Mouse (Mus musculus): ENCODE measurements at regions not wholly inside any gene's neighbourhood (a gene's known extent, or its start where the extent isn't known, plus 50 kb on each side); places are given as distances from the start of the nearest gene placed in this dataset.

- H3K27ac ChIP-seq (ENCODE audit: low read length): no peak overlapping the region
- no peak overlapping the region for H3K4me3 ChIP-seq (replicated peaks; ENCODE audit: low read length)
- no peaks in the 10 kb centered on the region for H3K9me3 ChIP-seq (ENCODE audit: control insufficient read depth, low read length)
- no peaks in the 10 kb centered on the region for H3K36me3 ChIP-seq (ENCODE audit: control insufficient read depth, insufficient read depth)
- H3K27me3 ChIP-seq (replicated peaks; ENCODE audit: control insufficient read depth, insufficient read depth, low read length): no peaks in the 10 kb centered on the region
- H3K9ac ChIP-seq (replicated peaks; ENCODE audit: low read depth, low read length): no peak overlapping the region
- ATAC-seq: peak; percentile 89
- no peak overlapping the region for H3K4me2 ChIP-seq (ENCODE audit: low read length)
- no peaks in the 10 kb centered on the region for H3K4me1 ChIP-seq (replicated peaks; ENCODE audit: control insufficient read depth, insufficient read depth, low read length)
- 78% methylated on average over 5 of the region's 9 CpGs for WGBS
These were observed 307.0 kb downstream of the Pcdh17 start for GRCm38 (mm10) chr14:84750195-84750867.

DNA sequence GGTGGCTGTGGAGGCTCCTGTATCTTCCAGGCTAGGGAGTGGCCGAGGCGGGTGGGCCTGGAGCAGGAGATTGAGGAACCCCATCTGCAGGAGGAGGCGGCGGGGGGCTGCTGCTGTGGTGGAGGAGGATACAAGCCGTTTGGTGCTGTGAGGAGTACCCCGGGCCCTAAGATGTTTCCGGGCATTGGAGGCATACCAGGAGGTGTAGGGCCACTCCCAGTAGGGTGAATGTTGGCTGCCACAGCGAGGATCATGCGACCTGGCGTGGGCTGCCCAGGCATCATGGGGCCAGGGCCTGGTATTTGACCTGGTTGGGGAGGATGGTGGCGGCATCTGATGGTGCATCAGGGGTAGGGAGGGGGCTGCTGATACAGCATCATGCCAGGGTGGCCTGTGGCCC lies 314.2 kb downstream of the Pcdh17 start:
- no peak overlapping the region for H3K27ac ChIP-seq (ENCODE audit: low read length)
- ATAC-seq: no peak
- no peak overlapping the region for H3K4me2 ChIP-seq (ENCODE audit: low read length)
- 96% methylated on average over 11 of the region's 11 CpGs for WGBS
- H3K9me3 ChIP-seq (ENCODE audit: control insufficient read depth, low read length): no peaks in the 10 kb centered on the region
- H3K27me3 ChIP-seq (replicated peaks; ENCODE audit: control insufficient read depth, insufficient read depth, low read length): no peaks in the 10 kb centered on the region
- H3K4me1 ChIP-seq (replicated peaks; ENCODE audit: control insufficient read depth, insufficient read depth, low read length): no peaks in the 10 kb centered on the region
- H3K9ac ChIP-seq (replicated peaks; ENCODE audit: low read depth, low read length): no peak overlapping the region
- no peak overlapping the region for H3K4me3 ChIP-seq (replicated peaks; ENCODE audit: low read length)
- no peaks in the 10 kb centered on the region for H3K36me3 ChIP-seq (ENCODE audit: control insufficient read depth, insufficient read depth)

DNA sequence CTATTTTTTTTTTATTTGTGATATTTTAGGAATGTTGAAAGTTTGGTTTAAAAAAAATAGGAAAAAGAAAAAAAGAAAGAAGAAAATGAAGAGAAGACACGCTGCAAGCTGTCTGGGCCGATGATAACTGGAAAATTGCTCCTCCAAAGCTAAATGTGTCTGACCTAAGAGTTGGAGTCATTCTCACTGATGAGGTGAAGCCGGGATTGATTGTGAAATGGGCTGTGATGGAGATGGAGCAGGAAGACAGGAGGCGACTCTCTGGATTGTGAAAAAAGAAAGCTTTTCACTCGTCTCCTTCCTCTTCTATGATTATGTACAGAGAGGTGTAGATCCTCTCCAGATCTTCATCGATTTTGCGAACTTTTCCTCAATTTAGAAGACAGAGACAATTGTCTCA lies 349.8 kb downstream of the Pcdh17 start:
- Histone ChIP-seq H3K27me3 (replicated peaks; ENCODE audit: control insufficient read depth, insufficient read depth, low read length) (no peaks in the 10 kb centered on the region), H3K4me1 (replicated peaks; ENCODE audit: control insufficient read depth, insufficient read depth, low read length) (no peaks in the 10 kb centered on the region), H3K9me3 (ENCODE audit: control insufficient read depth, low read length) (no peaks in the 10 kb centered on the region), H3K36me3 (ENCODE audit: control insufficient read depth, insufficient read depth) (no peaks in the 10 kb centered on the region), H3K4me3 (replicated peaks; ENCODE audit: low read length) (no peak overlapping the region), H3K27ac (ENCODE audit: low read length) (no peak overlapping the region), H3K4me2 (ENCODE audit: low read length) (no peak overlapping the region), H3K9ac (replicated peaks; ENCODE audit: low read depth, low read length) (no peak overlapping the region)
- ATAC-seq: no peak
- WGBS: 93% methylated on average over 7 of the region's 7 CpGs

DNA sequence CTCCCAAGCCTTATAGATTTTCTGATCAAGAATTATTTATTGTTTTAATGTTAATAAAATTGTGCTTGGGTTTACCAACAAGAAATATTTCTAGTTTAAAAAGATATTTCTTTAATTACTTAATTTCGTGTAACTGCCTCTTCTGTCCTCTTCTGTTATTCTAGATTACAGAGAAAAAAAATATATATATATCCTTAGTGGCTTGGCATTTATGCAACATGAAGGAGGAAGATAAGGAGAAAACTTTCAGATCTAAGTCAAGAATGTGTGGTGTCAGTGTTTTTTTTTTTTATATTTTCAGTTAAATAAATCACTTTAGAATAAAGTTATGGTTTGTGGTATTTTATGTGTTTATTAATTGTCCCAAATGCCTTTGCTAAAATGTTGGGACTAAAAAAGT lies 357.6 kb downstream of the Pcdh17 start:
- H3K4me2 ChIP-seq (ENCODE audit: low read length): no peak overlapping the region
- no peak overlapping the region for H3K9ac ChIP-seq (replicated peaks; ENCODE audit: low read depth, low read length)
- 72% methylated on average over 1 of the region's 1 CpGs for WGBS
- H3K4me3 ChIP-seq (replicated peaks; ENCODE audit: low read length): no peak overlapping the region
- no peaks in the 10 kb centered on the region for H3K4me1 ChIP-seq (replicated peaks; ENCODE audit: control insufficient read depth, insufficient read depth, low read length)
- H3K27ac ChIP-seq (ENCODE audit: low read length): no peak overlapping the region
- ATAC-seq: no peak
- no peaks in the 10 kb centered on the region for H3K9me3 ChIP-seq (ENCODE audit: control insufficient read depth, low read length)
- no peaks in the 10 kb centered on the region for H3K27me3 ChIP-seq (replicated peaks; ENCODE audit: control insufficient read depth, insufficient read depth, low read length)
- no peaks in the 10 kb centered on the region for H3K36me3 ChIP-seq (ENCODE audit: control insufficient read depth, insufficient read depth)

DNA sequence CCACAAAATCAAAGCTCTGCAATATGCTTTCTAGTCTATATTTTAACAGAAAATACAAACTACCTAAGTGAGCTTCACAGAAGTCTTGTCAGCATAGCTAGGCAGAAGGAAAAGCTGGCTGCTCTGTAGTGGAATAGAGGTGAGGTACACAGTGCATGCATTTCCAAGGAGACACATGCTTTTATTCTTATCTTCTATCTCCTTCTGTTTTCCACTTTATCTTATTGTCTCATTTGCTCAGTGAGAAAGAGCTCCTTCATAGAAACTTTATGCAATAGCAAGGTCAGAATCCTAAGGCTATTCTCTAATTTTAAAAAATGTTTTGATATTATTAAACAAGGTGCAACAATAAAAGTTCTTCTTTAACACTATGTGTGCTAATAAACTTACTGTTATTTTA lies 359.3 kb downstream of the Pcdh17 start:
- Histone ChIP-seq H3K4me3 (replicated peaks; ENCODE audit: low read length) (no peak overlapping the region), H3K9ac (replicated peaks; ENCODE audit: low read depth, low read length) (no peak overlapping the region), H3K27me3 (replicated peaks; ENCODE audit: control insufficient read depth, insufficient read depth, low read length) (no peaks in the 10 kb centered on the region), H3K4me2 (ENCODE audit: low read length) (no peak overlapping the region), H3K4me1 (replicated peaks; ENCODE audit: control insufficient read depth, insufficient read depth, low read length) (no peaks in the 10 kb centered on the region), H3K36me3 (ENCODE audit: control insufficient read depth, insufficient read depth) (no peaks in the 10 kb centered on the region), H3K9me3 (ENCODE audit: control insufficient read depth, low read length) (no peaks in the 10 kb centered on the region), H3K27ac (ENCODE audit: low read length) (no peak overlapping the region)
- no peak for ATAC-seq

Measured in forebrain, embryonic 16.5 days (tissue).